Mouse (Mus musculus) gastrocnemius, postnatal 25 days (tissue): ENCODE results near the gene Prkca. TPM values are rescaled to one million over a fixed set of nuclear protein-coding genes. Genes with fewer than 3 reads are reported as not detected.

Experiments
- DNase-seq: peaks from one replicate; pipeline ENCODE4 v3.0.0; 2022
- total RNA-seq, 2 experiments: library from RNA; stranded (reverse); gene quantifications; 1 replicate in 1 of 2; 2 replicates in 1 of 2; pipeline ENCODE4 v1.2.3; 2021

Prkca gene
- total RNA-seq, 2 experiments from 2014 or later: 46.3 to 48.9 TPM

- DNase-seq: no peak
These were observed 48.4 kb downstream of the Prkca start for GRCm38 (mm10) chr11:108295373-108295772.

DNA sequence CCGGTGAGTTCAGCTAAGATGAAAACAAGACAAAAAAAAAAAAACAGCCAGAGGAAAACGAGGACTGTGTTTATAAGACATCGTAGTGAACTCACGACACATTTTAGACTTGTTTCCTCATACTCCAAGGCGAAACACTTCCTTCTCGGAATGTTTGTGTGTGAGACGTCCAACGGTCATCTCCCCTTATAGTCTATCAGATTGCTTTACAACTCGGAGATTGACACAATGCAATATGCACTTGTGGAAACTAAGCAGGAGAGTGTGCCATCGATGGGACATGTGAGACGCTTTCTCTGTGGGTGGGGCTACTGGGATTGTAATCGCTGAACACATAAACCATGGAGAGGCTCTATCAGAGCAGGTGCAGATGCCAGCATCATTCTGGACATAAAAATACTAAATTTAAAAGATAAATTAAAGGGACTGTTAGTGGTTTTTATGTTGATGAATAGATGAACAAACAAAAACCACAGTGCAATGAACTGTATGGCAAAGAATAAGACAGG lies 49.4 kb downstream of the Prkca start:
- no peak for DNase-seq

GRCm38 (mm10) chr11:108293843-108294242 lies 49.9 kb downstream of the Prkca start:
- no peak for DNase-seq

DNA sequence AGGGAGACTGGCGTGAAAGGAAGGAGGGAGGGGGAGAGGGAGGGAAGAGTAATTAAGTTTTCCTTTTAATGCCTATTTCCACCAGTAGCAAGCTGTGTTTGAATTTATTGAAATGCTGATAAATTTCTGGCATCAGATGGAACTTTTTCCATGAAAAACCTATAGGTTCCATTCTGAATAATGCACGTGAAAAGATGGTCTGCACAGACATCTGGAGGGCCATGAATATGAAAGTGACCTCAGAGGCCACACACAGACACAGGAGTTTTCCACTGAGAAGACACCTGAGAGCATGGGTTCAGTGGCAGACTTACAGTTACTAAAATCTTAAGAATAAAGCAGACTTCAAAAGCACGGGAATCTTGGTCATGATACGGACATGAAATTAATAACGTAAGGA lies 54.5 kb downstream of the Prkca start:
- no peak for DNase-seq

- DNase-seq: no peak
These were observed 56.4 kb downstream of the Prkca start for GRCm38 (mm10) chr11:108287321-108287720.

DNA sequence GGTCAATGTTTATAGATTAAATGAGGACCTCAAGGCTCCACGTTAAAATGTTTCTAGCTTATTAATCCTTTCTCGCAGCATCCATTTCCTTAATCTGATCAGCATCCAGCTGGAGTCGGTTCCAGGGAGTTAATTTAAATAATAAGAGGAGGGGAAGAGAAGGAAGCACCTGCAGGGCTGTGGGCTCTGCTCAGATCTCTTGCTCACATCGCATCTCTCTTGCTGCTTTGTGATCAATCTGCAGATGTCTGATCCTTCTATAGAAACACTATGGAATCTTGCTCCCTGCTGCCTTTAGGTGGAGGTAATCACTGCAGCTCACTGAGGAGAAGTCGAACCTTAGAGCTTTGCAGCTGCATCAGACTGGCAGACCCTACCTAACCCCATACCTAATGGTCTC lies 58.7 kb downstream of the Prkca start:
- no peak for DNase-seq

- no peak for DNase-seq
These were observed 60.8 kb downstream of the Prkca start for GRCm38 (mm10) chr11:108282850-108283459.

DNA sequence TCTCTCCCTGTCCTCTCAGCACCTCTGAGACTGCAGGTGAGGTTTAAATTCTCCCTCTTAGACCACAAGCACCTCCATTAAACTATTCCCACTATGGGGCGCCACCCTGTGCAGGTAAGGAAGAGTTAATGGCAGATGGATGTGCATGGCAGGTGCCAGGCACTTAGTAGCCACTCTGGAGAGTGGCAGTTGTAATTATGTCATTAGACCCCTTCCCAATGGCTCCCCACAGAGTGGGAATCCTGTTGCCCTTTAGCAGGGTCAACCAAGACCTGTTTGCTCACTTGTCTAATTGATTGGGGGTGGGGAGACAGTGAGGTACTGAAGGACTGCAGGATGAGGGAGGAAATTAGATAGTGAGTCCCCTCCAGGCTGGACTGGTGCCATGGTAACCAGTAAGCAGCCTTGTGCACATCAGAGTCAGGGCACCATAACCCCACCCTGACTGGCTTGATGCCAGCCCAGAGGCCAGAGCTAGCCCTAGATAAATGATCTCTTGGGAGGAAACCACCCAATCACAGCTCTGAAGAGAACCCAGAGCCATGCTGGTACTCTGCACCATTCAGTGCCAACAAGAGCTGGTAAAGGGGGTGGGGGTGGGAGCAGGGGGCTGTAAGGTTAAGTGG lies 63.9 kb downstream of the Prkca start:
- DNase-seq: no peak

DNA sequence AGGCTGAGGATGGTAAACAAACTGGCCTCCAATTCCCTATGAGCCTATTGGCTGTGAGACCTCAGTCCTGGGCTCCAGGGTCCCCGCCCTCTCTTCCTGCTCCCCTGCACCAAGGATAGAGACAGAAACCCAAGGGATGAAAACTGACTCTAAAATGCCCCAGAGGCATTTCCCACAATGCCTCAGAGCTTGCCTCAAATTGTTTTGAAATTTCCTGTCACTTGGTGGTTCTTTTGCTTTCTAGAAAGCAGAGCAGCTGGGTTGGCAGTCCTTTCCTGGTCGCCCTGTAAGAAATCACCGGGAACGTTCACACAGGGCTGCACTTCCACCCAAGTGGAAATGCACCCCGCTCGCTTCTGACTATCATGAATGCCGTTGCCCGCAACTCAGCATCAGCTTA lies 66.6 kb downstream of the Prkca start:
- no peak for DNase-seq

GRCm38 (mm10) chr11:108276148-108276547 lies 67.6 kb downstream of the Prkca start:
- no peak for DNase-seq

DNA sequence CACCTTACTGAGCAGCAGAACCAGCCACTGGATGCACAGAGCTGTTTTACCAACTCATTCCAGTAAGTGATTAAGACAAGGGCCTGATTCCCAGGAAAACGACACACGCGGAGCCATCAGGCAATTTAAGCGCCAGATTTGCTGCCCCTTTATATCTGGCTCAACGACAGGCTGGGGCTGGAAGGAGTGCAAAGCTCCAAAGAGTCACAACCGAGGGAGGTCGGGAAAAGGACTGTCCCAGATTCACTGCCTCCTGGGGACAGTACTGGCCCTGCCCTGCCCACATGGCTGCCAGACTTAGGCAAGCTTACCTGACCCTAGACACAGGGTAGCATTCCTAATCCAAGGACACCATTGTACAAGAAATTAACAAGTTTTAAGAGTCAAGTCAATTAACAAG lies 69.7 kb downstream of the Prkca start:
- DNase-seq: no peak

GRCm38 (mm10) chr11:108273415-108273965 lies 70.2 kb downstream of the Prkca start:
- DNase-seq: no peak

DNA sequence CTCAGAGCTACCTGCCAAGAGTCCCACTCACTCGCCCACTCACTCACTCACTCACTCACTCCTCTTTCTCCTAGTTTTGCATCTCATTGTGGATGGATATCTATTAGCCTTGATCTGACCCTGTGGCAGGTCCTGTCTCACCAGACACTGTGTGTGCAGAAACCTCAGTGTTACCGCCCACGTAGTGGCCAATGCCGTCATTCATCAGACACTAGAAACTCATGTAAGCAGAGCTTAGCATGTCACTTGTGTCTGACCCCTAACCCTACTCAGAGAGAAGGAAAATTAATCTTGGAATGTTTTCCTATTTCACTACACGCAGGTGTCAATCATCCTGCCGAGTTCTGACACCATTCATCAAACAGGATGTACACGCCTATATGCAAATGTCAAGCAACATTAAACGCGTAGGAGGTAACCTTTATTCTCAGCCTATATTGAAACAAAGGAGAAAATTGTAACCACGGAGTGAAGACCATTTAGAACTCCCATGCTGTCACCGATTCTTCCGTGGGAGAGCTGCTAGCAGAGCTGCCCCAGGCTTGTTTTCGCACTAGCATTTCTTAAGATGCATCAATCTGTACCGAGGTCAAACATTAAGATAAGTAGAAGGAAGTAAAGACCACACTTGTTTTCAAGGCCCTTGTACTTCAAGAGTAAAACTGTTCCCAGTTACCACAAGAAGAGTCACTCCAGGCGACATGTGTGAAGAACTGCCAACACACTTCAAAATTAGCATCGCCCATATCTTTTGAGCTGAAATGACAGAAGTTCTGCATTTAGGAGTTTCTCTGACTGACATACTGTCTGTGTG lies 70.9 kb downstream of the Prkca start:
- no peak for DNase-seq

GRCm38 (mm10) chr11:108271305-108271704 lies 72.4 kb downstream of the Prkca start:
- no peak for DNase-seq

DNA sequence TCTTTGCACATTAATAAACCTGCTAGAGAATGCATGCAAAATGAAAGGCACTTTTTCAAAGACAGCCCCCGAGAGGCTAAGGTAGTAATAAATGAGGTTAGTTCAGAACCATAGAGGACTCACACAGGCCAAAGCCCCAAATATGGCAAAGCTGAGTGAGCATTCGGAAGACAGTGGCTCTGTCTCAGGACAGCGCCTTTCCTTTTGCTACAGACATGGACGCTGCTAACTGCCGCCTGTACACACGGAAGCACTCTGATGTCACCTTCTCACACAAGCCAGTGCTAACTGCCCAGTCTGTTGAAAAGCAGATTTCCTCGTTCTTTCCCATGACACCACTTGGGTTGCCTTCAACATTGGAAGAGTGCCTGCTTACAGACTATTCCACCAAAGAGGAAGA lies 74.2 kb downstream of the Prkca start:
- DNase-seq: no peak

DNA sequence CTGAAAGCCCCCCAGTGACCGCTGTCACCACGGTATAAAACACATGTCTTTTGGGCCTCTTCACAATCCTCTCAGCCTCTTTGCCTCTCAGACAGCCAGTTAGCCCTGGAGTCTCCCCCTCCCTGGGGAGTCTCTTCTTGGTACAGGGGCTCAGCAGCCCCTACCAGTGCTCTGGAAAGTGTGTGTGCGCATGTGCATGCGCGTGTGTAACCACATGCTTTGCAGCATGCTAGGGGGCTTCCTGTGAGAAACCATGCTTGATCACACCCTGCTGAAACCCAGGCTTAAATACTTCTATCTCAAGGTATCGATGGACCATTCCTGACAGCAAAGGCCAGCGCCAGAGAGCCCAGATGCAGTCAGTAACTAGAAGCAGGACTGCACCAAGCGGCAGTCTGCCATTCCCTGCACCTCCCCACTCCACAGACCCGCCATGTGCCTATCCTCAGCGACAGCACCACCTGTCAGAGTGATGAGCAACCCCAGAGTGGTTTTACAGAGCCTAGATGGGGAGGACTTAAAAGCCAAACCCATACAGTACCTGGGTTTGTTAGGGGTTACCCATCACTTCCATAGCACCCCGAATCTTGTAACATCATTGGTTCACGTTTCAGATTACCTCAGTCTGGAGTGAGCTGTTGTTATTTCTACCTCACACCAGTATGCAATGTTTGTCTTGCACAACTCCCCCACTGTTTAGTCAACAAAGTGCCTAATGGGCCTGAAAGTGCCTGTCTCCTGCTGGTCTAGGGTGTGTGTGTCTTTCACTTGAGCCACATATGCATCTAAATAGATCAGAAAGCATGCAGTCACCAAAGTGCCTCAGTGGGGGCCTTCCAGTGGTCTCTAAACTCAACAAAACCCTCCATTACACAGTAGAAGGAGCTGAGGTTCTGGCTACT lies 75.1 kb downstream of the Prkca start:
- DNase-seq: no peak

- DNase-seq: no peak
These were observed 75.9 kb downstream of the Prkca start for GRCm38 (mm10) chr11:108267825-108268224.

GRCm38 (mm10) chr11:108267066-108267465 lies 76.7 kb downstream of the Prkca start:
- no peak for DNase-seq

DNA sequence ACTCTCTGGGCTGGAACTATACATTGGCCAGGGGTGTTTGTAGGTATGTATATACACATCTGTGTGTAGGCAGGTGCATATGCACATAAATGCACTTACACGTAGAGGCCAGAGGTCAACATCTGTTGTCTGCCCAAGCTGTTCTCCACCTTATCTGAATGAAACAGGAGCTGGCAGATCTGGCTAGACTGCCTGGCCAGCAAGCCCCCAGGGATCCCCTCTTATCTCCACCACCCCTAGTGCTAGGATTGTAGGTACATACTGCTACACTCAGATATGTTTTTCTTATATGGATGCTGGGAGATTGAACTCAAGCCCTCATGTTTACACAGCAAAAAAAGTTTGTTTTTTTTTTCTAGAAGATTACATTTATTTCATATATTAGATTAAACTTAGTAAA lies 79.9 kb downstream of the Prkca start:
- DNase-seq: no peak

GRCm38 (mm10) chr11:108263406-108263805 lies 80.3 kb downstream of the Prkca start:
- no peak for DNase-seq

GRCm38 (mm10) chr11:108261751-108262160 lies 82.0 kb downstream of the Prkca start:
- DNase-seq: no peak
